Mouse (Mus musculus): Measurements from ENCODE around the gene Gm35315. TPM values are rescaled to one million over a fixed set of nuclear protein-coding genes. Genes with fewer than 3 reads are reported as not detected.

Gene Gm35315
- total RNA-seq (2021) (not detected), polyA plus RNA-seq (2012; rRNA removed) (0.06 TPM in 1 of 2 replicates, not detected in the other)
- long read RNA-seq: 0 reads

DNA sequence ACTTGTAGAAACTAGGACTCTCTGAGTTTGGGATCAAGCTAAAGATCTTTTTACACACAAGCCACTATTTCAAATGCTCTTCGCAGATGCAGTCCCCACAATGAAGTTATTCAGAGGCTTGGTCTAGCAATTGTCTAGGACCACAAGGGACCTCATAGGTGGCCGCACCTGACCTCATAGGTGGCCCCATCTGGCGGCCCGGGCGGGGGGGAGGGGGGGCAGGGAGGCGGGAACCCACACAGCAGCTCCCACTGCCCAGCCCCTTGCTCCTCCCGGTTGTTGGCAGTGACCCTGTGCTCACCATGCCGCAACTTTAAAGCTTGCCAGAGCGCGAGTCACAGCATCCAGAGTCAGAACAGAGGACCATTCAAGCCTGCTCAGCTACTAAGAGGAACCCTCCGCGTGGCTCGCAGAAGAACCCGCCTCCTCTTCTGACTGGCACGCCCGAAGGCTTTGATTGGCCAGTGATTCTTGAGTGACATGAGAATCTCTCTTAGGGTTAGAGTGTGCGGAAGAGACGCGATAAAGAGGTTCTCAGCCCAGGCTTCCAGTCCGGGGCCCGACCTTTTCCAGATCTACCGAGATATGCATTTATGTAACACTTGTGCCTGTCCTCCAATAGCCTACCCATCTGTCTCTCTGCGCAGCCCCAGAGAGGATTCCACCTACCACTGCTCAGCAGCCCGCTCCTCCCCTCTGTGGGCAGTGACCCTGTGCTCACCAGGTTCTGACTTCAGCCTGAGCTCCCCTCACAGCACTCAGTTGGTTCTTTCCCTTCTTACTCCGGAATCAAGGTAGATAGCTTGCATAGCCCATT, at the start of gene Gm35315:
Gm35315 (minus strand) TSS at position 391 of the 817 bp plus-strand sequence.
- no peaks in the 10 kb centered on the region for H3K27me3 ChIP-seq (ENCODE audit: control insufficient read depth, insufficient read depth, low read length)
- TF ChIP-seq EP300 (IDR thresholded peaks at IDR 0.05; ENCODE audit: insufficient read depth, low read depth, low read length): 0 out of 2 replicates have a peak, but pooled peaks have one; percentile 23
- TF ChIP-seq CTCF (IDR thresholded peaks at IDR 0.05): no peak
- peak; percentile 70 for TF ChIP-seq POLR2A (IDR thresholded peaks at IDR 0.05; ENCODE audit: insufficient read depth, low read depth, low read length)
- H3K4me1 ChIP-seq (ENCODE audit: control insufficient read depth, insufficient read depth, low read length): no peaks in the 10 kb centered on the region; the same call in 1 of the 2 replicates
- peak within 1 kb of the TSS; percentile 67 for H3K27ac ChIP-seq
- peak; percentile 81 to 89 for DNase-seq
- H3K79me2 ChIP-seq (replicated peaks; ENCODE audit: control insufficient read depth, insufficient read depth, low read length): no peaks in the 10 kb centered on the region
- peak within 1 kb of the TSS; percentile 56 for H3K9ac ChIP-seq (ENCODE audit: low read depth, low read length)
- 3% methylated on average over 25 of the region's 25 CpGs for WGBS
- no peaks in the 10 kb centered on the region for H3K36me3 ChIP-seq (ENCODE audit: control insufficient read depth, insufficient read depth, low read length)
- intact Hi-C loops (cut with DNase I): loop anchor here (5.0 kb wide), 1 partner anchor 37 kb away; no protein-coding TSS in a partner anchor
- peak within 1 kb of the TSS; percentile 61 for H3K4me3 ChIP-seq

DNA sequence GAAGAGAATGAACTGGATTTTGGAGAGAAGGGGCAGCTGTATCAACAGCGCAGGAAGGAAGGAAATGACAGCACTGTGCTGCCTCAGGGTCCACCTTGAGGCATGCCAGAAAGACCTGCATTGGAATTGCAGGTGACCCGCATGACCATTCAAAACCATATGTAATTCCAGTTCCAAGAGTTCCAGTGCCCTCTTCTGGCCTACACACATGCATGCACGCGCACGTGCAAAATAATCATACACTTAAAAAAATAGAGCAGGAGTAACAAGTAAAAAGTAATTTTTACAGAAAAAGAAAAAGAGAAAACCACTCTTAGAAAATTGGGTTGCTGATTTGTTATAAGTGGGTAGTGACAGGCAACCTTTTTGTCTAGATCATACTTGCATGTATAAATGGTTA, 48.8 kb upstream of the Gm35315 start:
- no peak overlapping the region for H3K9ac ChIP-seq (ENCODE audit: low read depth, low read length)
- TF ChIP-seq POLR2A (IDR thresholded peaks at IDR 0.05; ENCODE audit: insufficient read depth, low read depth, low read length): no peak
- peak; percentile 64 for TF ChIP-seq CTCF (IDR thresholded peaks at IDR 0.05)
- H3K36me3 ChIP-seq (ENCODE audit: control insufficient read depth, insufficient read depth, low read length): no peaks in the 10 kb centered on the region; the same call in 1 of the 2 replicates
- H3K27ac ChIP-seq: no peak overlapping the region
- no peaks in the 10 kb centered on the region for H3K4me1 ChIP-seq (ENCODE audit: control insufficient read depth, insufficient read depth, low read length)
- no peak for DNase-seq
- intact Hi-C loops (cut with DNase I): no loop called here
- peaks cover 2% of the 10 kb centered on the region for H3K79me2 ChIP-seq (replicated peaks; ENCODE audit: control insufficient read depth, insufficient read depth, low read length)
- no peak overlapping the region for H3K4me3 ChIP-seq
- 86% methylated on average over 5 of the region's 5 CpGs for WGBS
- H3K27me3 ChIP-seq (ENCODE audit: control insufficient read depth, insufficient read depth, low read length): no peaks in the 10 kb centered on the region

DNA sequence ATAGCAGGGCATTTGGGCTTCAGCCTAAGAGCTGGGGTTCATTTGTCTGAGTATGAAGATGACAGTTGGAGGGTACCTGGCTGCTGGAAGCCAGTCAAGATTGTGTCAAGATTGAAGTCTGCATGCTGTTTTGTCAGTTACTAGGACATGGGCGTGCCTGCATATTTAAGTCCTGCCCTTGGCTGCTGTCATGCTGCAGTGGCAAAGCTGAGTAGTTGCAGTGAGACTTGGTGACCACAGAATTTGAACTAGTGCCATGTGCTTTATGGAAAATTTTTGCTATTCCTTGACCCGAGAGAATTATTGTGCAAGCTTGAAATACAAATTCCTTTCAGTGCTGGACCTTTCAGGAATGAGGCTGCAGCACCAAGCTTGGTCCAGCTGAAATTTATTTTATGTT, 48.1 kb upstream of the Gm35315 start:
- Histone ChIP-seq H3K4me1 (ENCODE audit: control insufficient read depth, insufficient read depth, low read length) (no peaks in the 10 kb centered on the region), H3K79me2 (replicated peaks; ENCODE audit: control insufficient read depth, insufficient read depth, low read length) (peaks cover 2% of the 10 kb centered on the region), H3K27me3 (ENCODE audit: control insufficient read depth, insufficient read depth, low read length) (no peaks in the 10 kb centered on the region), H3K9ac (ENCODE audit: low read depth, low read length) (no peak overlapping the region), H3K36me3 (ENCODE audit: control insufficient read depth, insufficient read depth, low read length) (no peaks in the 10 kb centered on the region; the same call in 1 of the 2 replicates), H3K4me3 (no peak overlapping the region), H3K27ac (no peak overlapping the region)
- TF ChIP-seq POLR2A (IDR thresholded peaks at IDR 0.05; ENCODE audit: insufficient read depth, low read depth, low read length): no peak
- TF ChIP-seq CTCF (IDR thresholded peaks at IDR 0.05): no peak
- no peak for TF ChIP-seq EP300 (IDR thresholded peaks at IDR 0.05; ENCODE audit: insufficient read depth, low read depth, low read length)
- intact Hi-C loops (cut with DNase I): no loop called here
- DNase-seq: peak in 1 of 2 experiments; percentile 22
- WGBS: 72% methylated on average over 2 of the region's 2 CpGs

DNA sequence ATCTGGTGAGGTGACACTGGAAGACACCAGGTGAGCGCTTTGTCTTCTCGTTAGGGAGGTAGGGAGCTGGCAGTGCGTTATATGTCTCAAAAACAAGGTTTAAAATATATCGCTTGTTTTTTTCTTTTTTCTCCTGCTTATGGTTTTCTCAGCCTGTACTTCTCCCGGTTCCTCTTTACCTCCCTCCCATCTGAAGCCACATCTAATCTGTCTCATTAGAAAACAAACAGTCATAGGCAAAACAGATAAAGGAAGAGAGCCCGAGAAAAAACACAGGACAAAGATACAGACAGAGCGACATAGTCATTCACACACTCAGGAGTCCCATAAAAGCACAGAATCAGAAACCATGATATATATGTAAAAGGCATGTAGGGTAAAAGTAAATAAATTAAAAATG, 46.2 kb upstream of the Gm35315 start:
- no peak for DNase-seq
- TF ChIP-seq CTCF (IDR thresholded peaks at IDR 0.05) (no peak), EP300 (IDR thresholded peaks at IDR 0.05; ENCODE audit: insufficient read depth, low read depth, low read length) (no peak), POLR2A (IDR thresholded peaks at IDR 0.05; ENCODE audit: insufficient read depth, low read depth, low read length) (no peak)
- Histone ChIP-seq H3K79me2 (replicated peaks; ENCODE audit: control insufficient read depth, insufficient read depth, low read length) (peaks cover 4% of the 10 kb centered on the region), H3K4me3 (no peak overlapping the region), H3K4me1 (ENCODE audit: control insufficient read depth, insufficient read depth, low read length) (no peaks in the 10 kb centered on the region; the same call in 1 of the 2 replicates), H3K27ac (no peak overlapping the region), H3K36me3 (ENCODE audit: control insufficient read depth, insufficient read depth, low read length) (no peaks in the 10 kb centered on the region; the same call in 1 of the 2 replicates), H3K9ac (ENCODE audit: low read depth, low read length) (no peak overlapping the region), H3K27me3 (ENCODE audit: control insufficient read depth, insufficient read depth, low read length) (no peaks in the 10 kb centered on the region)
- intact Hi-C loops (cut with DNase I): no loop called here
- 84% methylated on average over 7 of the region's 7 CpGs for WGBS

DNA sequence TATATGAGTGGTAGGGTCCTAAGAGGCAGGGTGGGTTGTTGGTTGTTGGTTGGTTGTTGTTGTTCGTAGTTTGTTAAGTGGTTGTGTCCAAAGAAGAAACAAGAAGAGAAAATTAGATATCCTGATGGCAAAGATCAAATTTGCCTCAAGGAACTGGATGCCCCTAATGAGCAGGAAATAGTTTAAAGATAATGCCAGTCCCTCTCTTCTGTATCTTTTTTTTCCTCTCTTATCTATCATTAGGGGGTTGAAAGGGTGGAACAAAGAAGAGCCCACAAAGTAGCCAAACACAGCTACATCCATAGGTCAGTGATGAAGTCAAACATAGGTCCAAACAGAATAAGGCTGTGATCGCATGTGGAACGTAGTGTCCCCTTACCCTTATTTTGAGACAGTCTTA, 45.1 kb upstream of the Gm35315 start:
- WGBS: 96% methylated on average over 3 of the region's 3 CpGs
- intact Hi-C loops (cut with DNase I): loop anchor here (10.0 kb wide), 3 partner anchors 85 to 585 kb away; partner anchors contain the start of genes Crlf2 and Zfp932
- Histone ChIP-seq H3K36me3 (ENCODE audit: control insufficient read depth, insufficient read depth, low read length) (no peaks in the 10 kb centered on the region; the same call in 1 of the 2 replicates), H3K9ac (ENCODE audit: low read depth, low read length) (no peak overlapping the region), H3K27me3 (ENCODE audit: control insufficient read depth, insufficient read depth, low read length) (no peaks in the 10 kb centered on the region), H3K79me2 (replicated peaks; ENCODE audit: control insufficient read depth, insufficient read depth, low read length) (peaks cover 4% of the 10 kb centered on the region), H3K4me1 (ENCODE audit: control insufficient read depth, insufficient read depth, low read length) (no peaks in the 10 kb centered on the region; the same call in 1 of the 2 replicates), H3K4me3 (no peak overlapping the region), H3K27ac (no peak overlapping the region)
- DNase-seq: no peak
- TF ChIP-seq EP300 (IDR thresholded peaks at IDR 0.05; ENCODE audit: insufficient read depth, low read depth, low read length) (no peak), CTCF (IDR thresholded peaks at IDR 0.05) (no peak), POLR2A (IDR thresholded peaks at IDR 0.05; ENCODE audit: insufficient read depth, low read depth, low read length) (no peak)

DNA sequence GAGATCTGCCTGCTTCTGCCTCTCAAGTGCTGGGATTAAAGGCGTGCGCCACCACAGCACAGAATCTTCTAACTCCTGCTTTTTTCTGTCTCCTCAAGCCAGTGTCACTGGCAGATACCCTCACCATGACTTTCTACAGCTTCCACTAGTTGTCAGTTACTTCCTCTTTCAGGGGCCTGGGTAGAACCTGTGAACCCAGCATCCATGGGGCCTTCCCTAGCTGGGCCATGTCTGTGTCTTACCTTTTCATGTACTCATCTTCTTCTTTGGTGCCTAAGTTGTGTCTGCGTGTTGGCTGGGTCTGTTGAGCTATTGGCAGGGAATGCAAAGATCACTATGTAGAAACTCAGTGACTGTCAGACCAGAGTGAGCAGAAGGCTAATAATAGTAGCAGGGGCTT, 43.6 kb upstream of the Gm35315 start:
- TF ChIP-seq CTCF (IDR thresholded peaks at IDR 0.05) (no peak), POLR2A (IDR thresholded peaks at IDR 0.05; ENCODE audit: insufficient read depth, low read depth, low read length) (no peak), EP300 (IDR thresholded peaks at IDR 0.05; ENCODE audit: insufficient read depth, low read depth, low read length) (no peak)
- intact Hi-C loops (cut with DNase I): loop anchor here (10.0 kb wide), 3 partner anchors 83 to 583 kb away; partner anchors contain the start of genes Crlf2 and Zfp932
- WGBS: 88% methylated on average over 3 of the region's 3 CpGs

More for the DNA sequence above, 43.6 kb upstream of the Gm35315 start:
- no peaks in the 10 kb centered on the region; the same call in 1 of the 2 replicates for H3K4me1 ChIP-seq (ENCODE audit: control insufficient read depth, insufficient read depth, low read length)
- H3K79me2 ChIP-seq (replicated peaks; ENCODE audit: control insufficient read depth, insufficient read depth, low read length): peaks cover 4% of the 10 kb centered on the region
- H3K27ac ChIP-seq: no peak overlapping the region
- no peak overlapping the region for H3K4me3 ChIP-seq
- DNase-seq: no peak
- no peaks in the 10 kb centered on the region; the same call in 1 of the 2 replicates for H3K36me3 ChIP-seq (ENCODE audit: control insufficient read depth, insufficient read depth, low read length)
- H3K27me3 ChIP-seq (ENCODE audit: control insufficient read depth, insufficient read depth, low read length): no peaks in the 10 kb centered on the region
- H3K9ac ChIP-seq (ENCODE audit: low read depth, low read length): no peak overlapping the region
